Mouse (Mus musculus): ENCODE results near the gene Sec24a.

DNA sequence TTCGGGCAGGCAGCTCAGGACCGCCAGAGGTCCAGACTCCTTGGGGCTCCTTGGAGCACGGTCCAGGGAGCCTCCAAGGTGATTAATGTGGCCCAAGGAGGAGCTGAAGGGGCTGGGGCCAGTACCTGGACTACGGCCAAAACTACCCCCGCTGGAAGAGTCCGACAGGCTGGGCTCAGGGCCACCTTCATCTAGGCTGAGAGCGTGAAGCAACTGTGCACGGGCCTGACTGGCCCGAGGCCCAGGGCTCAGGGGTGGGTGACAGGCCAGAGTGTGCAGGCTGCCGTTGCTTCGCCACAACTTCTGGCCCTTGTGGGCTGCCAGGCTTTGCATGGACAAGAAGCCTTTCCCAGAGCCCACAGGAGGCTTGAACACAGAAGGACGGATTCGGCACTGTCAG is 118.1 kb downstream of the Sec24a start:
- TF ChIP-seq CTCF (IDR thresholded peaks at IDR 0.05; ENCODE audit: low read depth, low read length) (no peak), POLR2A (IDR thresholded peaks at IDR 0.05; ENCODE audit: borderline replicate concordance, low read depth, low read length) (no peak)
